Mouse (Mus musculus) erythroblast, adult 5-6 weeks (primary cell): ENCODE data around the gene Hist1h3h. TPM values are rescaled to one million over a fixed set of nuclear protein-coding genes. Genes with fewer than 3 reads are reported as not detected.

Experiments
- ATAC-seq: replicated peaks from 2 replicates; pipeline ENCODE4 v1.8.0; 2016; ENCODE audit warnings: moderate number of reproducible peaks, mild to moderate bottlenecking, moderate TSS enrichment, inconsistent platforms; ENCODE audit not compliant: poor library complexity, low FRiP score, severe bottlenecking
- total RNA-seq, 2 experiments: library from RNA; stranded (forward) in 1 of 2; stranded (reverse) in 1 of 2; fragments of 150-400 nt in 1 of 2; fragments of 200-764, 138-1000 nt in 1 of 2; gene quantifications; 2 replicates each; pipeline versions ENCODE4 v1.2.3 to v1.2.4; 2015 to 2017; ENCODE audit warnings: low replicate concordance in 2 of 2

Gene Hist1h3h
- total RNA-seq, 2 experiments from 2014 or later = 16.7 to 159 TPM

DNA sequence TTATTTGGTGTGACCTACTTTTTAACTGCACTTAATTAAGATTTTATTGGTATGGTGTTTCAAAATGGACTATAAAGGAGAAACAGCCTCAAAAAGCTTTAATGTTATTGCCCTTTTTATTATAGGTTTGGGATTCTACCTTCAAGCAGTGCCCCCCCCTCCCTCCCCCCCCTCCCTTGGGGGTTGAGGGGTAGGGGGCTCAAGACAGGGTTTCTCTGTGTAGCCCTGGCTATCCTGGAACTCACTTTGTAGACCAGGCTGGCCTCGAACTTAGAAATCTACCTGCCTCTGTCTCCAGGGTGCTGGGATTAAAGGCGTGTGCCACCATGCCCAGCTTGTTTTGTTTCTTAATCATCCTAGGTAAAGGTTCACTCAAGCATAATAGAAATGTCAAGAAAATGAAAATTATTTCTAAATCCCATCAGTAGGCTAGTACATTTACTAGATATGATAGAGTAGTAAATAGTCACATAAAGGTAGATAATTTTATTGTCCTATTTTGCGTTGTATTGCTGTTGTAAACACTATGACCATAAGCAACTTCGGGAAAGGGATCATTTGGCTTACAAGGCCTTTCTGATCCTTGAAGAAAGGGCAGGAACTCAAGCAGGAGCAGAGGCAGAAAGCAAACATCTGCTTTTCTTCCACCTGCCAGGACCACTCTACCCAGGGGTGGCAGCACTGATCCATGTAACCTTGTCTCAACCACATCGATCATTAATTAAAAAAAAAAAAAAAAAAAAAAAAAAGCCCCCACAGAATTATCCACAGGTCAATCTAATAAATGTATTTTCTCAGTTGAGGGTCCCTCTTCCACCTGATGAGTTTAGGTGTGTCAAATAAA is 5.8 kb downstream of the Hist1h3h start:
- no peak for ATAC-seq

DNA sequence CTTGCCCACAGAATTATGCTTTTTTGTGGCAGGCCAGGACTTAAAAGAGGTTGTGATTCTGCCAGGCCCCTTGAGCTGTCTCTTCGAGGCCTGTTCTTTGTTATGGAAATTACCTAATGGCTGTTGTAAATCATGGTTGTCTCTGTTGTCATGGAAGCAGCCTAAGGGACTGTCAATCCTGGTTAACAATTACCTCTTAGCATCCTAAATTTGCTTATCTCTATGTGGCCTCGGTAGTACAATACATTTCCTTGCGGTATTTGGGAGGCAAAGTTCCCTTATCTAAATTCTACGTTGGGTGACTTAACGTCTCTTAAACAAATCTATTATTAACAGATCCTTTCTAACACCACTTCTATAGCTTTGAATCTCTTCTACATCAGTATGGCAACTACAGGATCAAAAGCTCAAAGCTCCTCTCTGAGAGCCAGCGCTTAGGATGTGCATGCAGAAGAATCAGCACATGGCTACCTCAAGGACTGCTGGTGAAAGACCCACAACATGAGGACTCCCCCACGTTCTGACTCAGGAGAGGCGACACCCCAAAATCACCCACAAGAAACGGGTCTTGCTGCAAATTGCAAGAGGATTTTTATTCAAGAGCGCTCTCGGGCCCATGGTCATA is 10.6 kb downstream of the Hist1h3h start:
- no peak for ATAC-seq

DNA sequence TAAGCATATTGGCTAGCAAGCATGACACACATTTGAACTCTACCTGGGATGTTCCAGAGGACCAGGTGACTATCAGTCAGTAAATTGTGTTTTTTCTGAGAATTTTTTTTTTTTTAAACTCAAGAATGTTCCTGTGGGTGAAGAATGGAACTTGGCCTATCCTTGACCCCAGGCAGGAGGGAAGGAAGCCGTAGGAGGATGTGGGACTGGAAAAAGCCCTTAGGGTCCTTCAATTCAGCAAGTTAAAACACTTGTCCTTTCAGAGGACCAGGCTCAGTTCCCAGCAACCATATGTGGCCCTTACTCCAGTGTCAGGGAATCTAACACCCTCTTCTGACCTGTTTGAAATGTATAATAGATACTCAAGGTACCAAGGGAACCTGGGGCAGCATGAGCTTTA is 12.1 kb downstream of the Hist1h3h start:
- no peak for ATAC-seq

DNA sequence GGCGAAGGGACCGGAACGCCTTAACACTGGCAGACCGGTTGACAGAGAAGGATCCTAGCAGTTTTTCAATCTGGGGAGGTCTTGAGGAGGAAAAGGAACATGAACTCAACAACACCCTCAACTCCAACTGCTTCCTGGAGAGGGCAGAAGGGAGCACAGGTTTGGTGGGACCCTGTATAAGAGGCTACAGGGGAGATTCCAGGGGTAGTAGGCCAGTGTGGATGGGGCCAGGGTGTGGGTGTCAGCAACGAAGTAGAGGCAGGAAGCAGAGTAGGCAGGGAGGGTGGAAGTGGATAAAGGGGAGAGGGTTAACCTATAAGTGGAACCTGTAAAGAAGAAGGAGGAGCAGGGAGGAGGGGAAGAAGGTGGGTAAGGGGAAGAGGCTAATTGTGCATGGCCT is 16.0 kb downstream of the Hist1h3h start:
- ATAC-seq = no peak

DNA sequence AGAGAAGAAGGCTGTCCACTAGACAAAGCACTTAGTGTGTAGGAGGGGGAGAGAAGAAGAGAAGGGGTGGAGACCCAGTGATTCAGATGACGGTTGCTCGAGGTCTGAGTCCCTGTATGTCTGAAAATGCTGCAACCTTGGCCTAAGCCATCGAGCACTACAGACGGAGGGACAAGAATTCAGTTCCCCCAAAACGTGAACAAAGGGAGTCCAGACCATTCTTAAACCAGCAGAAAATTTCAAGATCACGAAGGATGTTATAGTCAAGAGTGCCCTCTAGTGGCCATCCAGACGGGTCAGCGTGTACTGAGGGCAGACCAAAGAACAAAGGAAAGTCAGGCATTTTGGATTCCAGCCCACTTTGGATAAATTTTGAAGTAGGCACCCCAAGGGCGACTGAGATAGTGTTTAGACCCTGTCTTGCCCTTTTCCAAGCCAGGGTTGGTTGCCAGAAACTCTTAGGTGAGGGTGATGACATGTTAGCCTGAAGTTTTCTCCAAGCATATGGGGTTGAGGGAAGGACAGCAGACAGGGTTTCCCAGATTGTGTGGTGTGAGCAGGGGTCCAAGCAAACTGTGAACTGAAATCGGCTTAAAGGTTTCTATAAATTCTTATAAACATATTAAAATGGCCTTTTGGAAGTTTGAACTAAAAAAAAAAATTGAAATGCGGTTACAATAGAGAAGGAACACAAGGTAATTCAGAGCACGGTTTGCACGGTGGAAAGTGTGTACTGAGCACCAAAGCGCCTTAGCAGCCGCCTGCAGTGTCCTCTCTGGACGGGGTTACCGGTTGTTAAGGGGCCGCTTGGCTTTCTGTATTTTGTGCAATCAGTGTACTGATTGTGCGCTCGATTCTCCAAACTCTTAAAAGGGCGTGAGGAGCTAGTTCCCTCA is 16.8 kb downstream of the Hist1h3h start:
- ATAC-seq = peak; percentile 66

DNA sequence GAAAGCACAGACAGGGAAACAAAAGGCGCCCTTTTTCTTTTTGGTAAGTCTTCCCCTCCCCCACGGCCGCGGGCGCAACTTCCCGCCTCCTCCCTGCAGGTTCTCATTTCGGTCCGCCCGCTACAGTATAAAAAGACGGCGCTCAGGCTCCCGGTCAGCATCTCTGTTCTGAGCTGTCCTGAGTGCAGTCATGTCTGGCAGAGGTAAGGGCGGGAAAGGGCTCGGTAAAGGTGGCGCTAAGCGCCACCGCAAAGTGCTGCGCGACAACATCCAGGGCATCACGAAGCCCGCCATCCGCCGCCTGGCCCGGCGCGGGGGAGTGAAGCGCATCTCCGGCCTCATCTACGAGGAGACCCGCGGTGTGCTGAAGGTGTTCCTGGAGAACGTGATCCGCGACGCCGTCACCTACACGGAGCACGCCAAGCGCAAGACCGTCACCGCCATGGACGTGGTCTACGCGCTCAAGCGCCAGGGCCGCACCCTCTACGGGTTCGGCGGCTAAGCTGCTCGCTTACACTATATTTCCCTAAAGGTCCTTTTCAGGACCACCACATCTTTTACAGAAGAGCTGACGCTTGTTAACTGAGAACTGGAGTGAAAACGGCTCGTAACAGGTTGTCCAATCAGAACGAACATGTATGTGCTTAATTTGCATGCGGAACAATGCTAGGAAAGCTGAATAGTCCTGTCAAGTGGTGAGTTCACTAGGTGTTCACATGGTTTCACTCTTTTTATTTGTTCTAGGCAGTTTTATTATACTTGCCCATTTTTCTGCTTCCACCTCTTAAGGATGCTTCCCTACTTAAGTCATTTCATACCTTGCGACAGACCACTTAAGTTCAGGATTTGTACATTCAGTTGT is 17.7 kb downstream of the Hist1h3h start, which contains the start of gene Hist1h4j:
TSS of gene Hist1h4j (plus strand) at position 159 of the 862 bp plus-strand sequence.
- ATAC-seq = peak; percentile 85

DNA sequence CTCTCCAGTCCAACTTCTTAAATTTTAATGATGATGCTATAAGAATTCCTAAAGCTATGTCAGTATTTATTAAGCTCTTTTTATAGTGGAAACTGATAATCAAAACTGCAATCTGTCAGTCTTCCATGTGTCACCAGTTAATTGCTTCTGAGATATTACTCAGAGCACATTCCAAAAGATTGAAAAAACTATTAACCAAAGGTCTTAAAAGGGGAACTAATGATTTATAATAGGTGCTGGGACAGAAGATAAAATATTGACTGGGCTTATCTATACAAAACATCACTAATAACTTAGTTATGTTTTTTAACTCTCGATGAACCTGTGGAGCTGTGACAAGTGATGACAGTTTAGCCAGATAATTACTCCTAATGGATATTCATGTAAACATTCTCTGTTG is 27.5 kb downstream of the Hist1h3h start:
- ATAC-seq = no peak

DNA sequence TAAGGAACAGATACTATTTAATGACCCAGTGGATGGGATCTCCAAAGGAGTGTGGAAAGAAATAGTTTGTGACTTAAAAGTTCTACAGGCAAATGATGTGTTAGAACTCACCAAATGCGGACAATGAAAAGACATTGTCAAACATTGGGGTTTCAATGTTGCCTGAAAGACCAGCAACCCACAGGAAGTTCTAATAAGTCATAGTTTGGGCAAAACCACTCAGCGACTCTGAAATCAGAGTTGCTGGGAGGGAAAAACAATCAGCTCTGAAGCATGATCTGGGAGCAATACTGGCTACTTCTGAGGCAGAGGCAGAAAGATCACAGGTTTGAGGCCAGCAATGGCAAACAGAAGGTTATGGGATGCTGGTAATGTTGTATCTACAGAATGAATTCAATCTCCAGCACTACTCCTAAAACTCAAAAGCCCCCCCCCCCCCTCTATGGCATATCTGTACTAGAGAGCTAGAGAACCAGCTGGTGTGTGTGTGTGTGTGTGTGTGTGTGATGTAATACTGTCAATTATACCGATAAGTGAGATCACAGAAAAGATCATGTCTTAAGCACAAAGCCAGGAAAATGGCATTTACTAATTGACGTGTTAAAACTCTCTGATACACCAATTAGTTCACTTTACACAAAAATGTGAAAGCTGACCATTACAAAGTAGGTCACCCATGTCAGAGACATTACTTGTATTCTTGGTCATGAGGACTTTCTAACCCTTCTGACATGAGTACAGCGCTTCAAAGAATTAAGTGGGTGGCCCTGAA is 32.1 kb downstream of the Hist1h3h start:
- ATAC-seq = no peak

DNA sequence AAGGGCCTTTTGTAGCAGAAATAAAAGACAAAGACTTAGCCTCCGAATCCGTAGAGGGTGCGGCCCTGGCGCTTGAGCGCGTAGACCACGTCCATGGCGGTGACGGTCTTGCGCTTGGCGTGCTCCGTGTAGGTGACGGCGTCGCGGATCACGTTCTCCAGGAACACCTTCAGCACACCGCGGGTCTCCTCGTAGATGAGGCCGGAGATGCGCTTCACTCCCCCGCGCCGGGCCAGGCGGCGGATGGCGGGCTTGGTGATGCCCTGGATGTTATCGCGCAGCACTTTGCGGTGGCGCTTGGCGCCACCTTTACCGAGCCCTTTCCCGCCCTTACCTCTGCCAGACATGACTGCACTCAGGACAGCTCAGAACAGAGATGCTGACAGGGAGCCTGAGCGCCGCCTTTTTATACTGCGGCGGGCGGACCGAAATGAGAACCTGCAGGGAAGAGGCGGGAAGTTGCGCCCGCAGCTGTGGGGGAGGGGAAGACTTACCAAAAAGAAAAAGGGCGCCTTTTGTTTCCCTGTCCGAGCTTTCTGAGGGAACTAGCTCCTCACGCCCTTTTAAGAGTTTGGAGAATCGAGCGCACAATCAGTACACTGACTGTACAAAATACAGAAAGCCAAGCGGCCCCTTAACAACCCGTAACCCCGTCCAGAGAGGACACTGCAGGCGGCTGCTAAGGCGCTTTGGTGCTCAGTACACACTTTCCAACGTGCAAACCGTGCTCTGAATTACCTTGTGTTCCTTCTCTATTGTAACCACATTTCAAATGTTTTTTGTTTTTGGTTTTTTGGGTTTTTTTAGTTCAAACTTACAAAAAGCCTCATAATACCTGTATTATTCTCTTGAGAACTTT is 32.9 kb downstream of the Hist1h3h start, which contains the start of gene Hist1h4k:
TSS of gene Hist1h4k (minus strand) at position 347 of the 859 bp plus-strand sequence.
- ATAC-seq = peak; percentile 41

DNA sequence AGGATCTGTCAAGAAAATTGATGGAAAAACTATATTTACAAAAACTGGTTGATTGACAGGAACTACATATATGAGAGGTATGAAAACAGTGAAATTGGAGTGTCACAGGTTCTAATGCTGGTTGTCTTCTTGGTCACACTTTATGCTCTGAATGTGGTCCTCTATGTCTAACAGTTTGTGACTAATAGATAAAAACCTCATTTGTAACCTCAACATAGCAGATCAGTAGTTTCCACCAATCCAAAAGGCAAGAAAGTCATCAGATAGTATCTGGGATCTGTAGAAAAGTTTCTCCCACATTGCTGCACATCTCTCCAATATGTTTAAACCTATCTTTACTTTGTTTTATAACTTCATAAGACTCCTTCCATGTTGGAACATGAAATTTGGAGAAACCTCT is 34.0 kb downstream of the Hist1h3h start:
- ATAC-seq = no peak

DNA sequence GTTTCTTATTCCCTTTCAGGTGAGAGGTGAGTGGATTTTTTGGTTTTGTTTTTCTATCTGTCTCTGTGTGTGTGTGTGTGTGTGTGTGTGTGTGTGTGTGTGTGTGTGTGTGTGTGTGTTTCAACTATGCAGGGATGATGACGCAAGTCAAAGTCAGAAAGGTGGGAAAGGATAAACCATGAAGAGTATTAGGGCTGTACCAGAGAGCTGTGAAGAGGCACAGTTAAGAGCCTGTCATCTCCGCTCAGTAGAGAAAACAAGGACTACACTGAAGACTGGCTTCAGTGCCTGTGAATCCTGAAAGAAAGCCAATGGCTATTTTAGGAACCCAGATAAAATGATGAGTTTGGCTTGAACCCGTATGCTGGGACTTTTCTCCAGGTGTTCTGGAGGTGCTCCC is 34.4 kb downstream of the Hist1h3h start:
- no peak for ATAC-seq

DNA sequence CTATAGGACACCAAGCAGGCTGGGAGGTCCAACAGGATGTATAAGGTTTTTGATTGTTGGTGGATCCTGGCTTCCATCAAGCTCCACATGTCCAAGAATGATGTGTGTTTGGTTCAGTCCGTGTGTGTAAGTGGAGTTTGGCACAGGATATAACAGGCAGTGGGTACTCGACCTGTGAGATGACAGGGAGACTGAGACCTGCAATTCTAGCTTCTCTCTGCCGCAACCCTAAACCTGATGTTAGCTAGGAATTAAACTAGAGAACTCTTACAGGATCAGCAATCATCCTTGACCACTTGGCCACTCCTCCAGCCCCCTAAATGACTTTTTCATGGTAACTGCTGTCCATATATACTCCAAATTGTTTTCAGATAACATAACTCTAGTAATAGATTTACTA is 34.9 kb downstream of the Hist1h3h start:
- 0 out of 2 replicates have a peak, but pooled peaks have one; percentile 1 for ATAC-seq

DNA sequence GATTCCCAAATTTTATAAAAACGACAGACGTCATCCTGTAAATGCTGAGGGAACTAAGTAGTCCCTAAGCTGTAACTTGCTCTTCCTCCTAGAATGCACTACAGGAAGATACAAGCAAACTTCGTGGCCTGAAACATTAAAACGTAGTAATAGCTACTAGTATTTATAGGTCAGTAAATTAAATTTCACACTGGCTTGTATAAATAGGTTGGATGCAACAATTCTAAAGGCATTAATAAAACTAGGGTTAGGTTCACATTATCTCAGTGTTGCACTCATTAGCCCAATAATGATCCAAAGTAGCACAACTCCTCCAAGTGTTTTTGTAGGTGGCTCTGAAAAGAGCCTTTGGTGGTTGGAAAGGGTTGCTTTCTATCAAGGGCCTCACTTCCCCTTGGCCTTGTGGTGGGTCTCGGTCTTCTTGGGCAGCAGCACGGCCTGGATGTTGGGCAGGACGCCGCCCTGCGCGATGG is 35.6 kb downstream of the Hist1h3h start:
- ATAC-seq = no peak

DNA sequence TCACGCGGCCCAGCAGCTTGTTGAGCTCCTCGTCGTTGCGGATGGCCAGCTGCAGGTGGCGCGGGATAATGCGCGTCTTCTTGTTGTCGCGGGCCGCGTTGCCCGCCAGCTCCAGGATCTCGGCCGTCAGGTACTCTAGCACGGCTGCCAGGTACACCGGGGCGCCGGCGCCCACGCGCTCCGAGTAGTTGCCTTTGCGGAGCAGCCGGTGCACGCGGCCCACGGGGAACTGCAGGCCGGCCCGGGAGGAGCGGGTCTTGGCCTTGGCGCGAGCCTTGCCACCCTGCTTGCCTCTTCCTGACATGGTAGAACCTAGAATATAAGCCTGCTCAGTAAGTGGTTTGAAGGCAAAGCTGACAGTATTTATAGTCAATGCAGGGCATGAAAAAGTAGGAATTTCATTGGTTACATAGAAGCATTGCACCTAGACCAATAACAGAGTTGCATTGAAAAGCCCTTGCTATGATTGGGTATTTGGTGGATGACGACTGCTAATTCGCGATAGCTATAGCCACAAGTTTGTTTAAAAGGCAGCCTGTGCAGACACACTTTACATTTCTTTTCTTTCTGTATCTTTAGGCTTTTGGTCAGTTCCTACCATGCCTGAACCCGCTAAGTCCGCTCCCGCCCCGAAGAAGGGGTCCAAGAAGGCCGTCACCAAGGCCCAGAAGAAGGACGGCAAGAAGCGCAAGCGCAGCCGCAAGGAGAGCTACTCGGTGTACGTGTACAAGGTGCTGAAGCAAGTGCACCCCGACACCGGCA is 36.2 kb downstream of the Hist1h3h start, which contains the start of the genes Hist1h2ak and Hist1h2bn:
TSS of gene Hist1h2ak (minus strand) at position 304 of the 762 bp plus-strand sequence.
TSS of gene Hist1h2bn (plus strand) at position 600 of the 762 bp plus-strand sequence.
- peak; percentile 81 for ATAC-seq

DNA sequence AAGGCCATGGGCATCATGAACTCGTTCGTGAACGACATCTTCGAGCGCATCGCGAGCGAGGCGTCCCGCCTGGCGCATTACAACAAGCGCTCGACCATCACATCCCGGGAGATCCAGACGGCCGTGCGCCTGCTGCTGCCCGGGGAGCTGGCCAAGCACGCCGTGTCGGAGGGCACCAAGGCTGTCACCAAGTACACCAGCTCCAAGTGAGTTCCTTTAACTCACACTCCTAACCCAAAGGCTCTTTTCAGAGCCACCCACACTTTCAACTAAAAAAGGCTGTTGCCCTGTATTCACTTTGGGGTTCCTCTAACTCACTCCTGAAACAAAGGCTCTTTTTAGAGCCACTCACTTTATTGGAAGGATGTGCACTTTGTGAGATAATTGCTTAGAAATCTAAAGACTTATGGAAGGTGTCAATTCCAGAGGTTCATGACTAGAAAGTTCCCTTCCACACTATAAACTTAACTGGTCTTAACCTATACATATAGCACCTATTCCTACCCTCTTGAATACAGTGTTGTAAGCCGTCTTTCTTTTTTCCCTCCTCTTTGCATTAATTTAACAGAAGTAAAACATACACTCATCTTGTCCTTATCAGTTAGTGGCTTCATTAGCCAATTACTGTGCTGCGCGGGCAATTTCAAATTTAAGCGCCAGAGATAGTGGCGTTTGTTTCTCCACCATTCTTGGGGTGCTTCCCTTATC is 37.0 kb downstream of the Hist1h3h start:
- ATAC-seq = peak; percentile 45

DNA sequence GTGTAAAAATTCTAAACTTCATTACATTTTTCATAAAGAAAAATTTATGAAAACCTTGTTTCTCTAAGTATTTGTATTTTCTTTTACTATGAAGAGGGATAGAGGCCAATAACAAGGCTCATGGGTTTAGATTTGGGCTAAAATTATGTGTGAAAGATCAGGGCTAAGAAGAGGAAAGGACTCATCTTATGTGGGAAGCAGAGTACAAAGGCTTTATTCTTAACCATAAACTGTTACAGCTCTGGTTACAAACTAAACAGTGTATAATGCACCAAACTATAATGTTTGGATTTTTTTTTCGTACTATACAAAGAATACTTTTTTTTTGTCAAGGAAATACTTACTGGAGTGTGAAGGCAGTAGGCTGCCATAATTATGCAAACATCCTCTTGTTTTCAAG is 38.2 kb downstream of the Hist1h3h start:
- no peak for ATAC-seq
